Mouse (Mus musculus) heart, postnatal 10 days (tissue): ENCODE results near the gene Ganab. TPM values are rescaled to one million over a fixed set of nuclear protein-coding genes. Genes with fewer than 3 reads are reported as not detected.

ENCODE experiments used
- DNase-seq, 2 experiments: peaks; one replicate each; pipeline ENCODE4 v3.0.0; 2021
- intact Hi-C: fragments of 180-260 bp; cut with DNase I; formaldehyde crosslinking; loops from one replicate; pipeline ENCODE4 v1.15.1; 2025
- total RNA-seq, 2 experiments: library from RNA; stranded (reverse); gene quantifications; 2 replicates each; pipeline ENCODE4 v1.2.3; 2021

The Ganab gene
- total RNA-seq, 2 experiments from 2014 or later = 69.3 to 74.5 TPM

DNA sequence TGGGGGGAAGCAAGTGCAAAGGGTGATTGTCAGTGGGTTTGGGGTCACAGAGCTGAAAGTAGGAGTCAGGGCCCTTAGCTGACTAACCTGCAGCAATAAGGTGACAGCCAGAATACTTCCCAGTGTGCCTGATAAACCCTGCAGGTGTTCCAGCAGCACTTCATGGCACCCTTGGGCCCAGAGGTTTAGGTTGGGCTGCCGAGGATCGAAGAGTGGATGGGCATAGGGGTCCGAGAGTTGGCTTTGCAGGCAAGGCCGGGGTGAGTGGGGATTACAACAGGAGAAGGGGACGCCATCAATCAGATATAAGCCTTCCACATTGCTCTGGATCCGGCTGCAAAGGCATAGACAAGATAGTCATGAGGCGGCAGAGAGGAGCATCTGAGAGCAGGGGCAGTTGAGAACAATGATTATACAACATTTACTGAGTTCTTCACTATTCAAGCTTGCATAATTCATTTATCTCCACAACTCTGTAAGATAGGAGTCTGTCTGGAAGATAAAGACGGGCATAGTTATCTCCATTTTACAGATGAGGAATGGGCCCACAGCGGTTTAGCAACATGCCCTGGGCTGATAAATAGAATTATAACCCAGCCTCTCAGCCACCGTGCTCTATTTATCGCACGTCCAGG is 30.1 kb downstream of the Ganab start:
- intact Hi-C loops = no loop called here
- no peak for DNase-seq

DNA sequence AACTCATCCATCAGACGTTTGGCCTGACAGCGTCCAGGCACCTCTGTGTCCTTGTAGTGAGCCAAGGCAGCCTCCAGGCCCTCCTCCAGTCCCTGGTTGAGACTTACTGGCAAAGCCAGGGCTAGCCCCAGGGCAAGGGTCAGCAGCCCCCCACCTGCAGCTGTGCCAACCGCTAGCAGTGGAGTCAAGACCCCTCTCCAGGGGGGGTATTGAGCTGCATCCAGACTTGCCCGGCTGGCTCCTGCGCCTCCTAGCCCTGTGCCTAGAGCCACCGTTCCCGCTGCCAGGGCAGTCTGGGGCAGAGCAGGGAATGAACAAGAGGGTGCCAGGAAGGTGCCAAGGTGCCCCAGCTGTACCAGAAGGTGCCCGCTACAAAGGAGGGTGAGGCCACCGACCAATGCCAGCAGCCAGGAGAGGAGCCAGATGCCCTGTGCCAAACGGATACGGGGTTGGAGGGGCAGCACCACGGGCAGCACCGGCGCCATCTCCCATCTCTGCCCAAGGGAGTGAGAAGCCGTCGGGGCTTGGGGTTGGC is 30.9 kb downstream of the Ganab start:
- no peak for DNase-seq

DNA sequence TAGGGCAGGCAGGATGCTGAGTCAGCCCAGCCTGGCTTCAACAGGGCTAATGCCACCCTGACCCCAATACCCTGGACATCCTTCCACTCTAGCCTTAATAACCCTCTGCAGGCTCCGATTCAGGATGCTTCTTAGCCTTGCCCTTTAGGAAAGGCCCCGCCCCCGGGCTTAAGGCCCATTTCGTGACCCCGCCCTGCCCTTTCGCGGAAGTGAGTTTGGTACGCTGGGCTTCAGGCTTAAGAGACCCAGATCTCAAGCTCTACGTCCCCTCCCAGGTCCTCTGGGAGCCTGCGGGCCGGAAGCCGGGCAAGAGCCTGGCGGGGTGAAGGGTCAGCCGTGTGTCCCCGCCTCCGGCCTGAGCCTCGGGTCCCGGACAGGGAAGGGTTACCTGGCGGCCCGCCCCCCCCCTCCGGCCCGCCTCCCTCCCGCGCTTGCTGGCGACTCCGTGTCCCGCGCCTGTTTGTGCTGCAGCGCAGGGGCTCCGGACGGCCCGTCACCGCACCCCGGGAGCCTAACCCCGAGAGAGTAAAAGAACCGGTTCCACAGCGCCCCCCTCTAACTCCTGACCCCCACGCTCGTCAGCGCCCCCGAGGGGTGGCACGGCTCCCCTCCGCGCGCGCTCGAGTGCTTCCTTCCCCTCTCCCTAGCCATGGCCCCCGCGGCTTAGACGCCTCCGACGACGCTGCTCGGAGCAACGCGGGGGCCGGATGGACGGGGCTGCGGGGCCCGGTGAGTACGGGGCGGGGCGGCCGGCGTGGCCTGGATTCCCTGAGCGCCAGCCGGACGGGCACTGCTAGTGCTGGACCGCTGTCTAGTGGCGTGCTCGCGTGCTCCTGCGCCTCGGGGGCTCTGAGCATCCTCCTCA is 31.6 kb downstream of the Ganab start, which contains the start of the genes Rom1 and Eml3:
Gene Rom1, minus strand, starts transcription at position 133 of the 865 bp plus-strand sequence.
Gene Eml3, plus strand, starts transcription at position 329 of the 865 bp plus-strand sequence.
- peak; percentile 94 to 95 for DNase-seq
- intact Hi-C loops = no loop called here

More for the DNA sequence above, 30.9 kb downstream of the Ganab start:
- intact Hi-C loops = no loop called here

DNA sequence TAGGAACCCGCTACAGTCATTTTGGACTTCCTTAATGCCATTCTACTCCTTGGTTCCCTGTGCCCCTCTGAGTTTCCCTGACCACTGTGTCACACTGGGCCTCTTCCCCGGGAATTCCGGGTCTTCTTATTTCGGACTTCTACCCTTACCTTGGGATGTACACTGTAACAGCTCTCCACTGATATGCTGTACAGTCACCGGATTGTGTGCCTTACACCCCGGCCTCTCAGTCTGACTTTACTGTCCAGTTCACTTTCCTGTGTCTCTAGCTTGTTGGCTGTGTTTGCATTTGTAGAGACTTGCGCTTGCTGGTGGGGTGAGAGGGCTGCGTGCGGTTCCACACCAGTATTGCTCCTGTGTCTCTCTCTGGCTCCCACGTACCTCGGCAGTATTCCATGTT is 32.2 kb downstream of the Ganab start:
- DNase-seq = no peak
- intact Hi-C loops = no loop called here

DNA sequence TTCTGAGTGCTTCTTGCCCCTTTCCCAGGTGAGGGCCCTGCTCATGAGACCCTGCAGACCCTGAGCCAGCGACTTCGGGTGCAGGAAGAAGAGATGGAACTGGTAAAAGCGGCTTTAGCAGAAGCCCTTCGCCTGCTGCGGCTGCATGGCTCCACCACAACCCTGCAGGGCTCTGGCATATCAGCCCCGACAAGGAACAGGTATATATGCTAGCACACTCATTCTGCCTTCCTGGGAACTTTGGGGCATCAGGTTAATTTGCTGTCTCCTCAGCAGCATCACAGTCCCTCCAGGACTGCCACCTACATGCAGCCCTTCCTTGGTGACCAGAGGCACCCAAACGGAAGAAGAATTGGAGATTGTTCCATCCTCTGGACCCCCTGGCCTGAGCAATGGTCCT is 32.9 kb downstream of the Ganab start:
- DNase-seq = no peak
- intact Hi-C loops = no loop called here

DNA sequence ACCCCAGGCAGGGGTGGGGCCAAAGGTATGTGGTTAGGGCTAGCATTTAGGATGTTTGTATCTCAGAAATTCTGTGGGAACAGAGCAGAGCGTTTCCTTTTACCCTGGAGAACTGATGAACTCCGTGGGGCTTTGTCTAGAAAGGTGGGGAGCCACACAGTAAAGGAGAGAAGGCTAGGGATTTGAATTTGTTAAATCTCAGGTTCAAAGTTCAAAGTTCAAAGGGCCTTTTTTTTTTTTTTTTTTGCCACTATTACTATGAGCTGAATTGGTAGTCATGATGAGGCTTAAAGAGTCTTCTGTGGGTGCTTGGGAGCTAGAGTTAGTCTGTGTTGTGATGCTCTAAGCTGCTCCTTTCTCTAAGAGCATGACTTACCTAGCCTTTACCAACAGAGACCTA is 38.9 kb downstream of the Ganab start:
- intact Hi-C loops = no loop called here
- no peak for DNase-seq

DNA sequence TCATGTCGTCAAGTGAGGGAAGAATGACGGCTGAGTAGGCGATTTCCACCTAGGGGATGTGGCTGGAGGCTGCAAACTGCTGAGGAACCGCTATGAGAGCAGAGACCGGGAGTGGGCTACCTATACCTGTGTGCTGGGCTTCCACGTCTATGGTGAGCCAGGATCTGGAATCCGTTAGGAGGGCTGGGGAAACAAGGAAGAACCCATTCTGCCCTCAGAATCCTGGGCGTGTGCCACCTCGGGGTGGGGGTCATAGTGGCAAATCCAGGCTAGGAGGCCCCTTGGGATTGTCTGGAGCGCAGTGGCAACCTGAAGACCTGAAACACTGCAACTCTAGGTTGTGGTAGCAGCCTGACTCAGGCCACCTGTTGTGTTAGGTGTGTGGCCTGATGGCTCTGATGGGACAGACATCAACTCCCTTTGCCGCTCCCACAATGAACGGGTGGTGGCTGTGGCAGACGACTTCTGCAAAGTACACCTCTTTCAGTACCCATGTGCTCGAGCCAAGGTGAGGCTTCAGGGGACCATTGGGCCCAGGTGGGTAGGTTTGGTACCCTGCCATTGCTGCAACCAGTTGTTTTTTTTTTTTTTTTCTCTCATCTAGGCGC is 42.8 kb downstream of the Ganab start:
- DNase-seq = no peak
- intact Hi-C loops = no loop called here

DNA sequence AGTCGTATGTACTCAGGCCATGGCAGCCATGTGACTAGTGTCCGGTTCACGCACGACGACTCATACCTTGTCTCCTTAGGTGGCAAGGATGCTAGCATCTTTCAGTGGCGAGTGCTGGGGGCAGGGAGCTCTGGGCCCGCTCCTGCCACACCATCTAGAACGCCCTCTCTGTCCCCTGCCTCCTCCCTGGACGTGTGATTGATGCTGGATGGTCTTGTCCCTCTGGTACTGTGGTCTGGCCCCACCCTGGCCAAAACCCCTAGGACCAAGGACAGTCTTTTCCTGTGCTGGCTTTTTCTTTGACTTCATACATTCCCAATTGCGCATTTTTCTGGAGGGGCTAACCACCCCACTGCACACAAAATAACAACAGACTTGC is 43.3 kb downstream of the Ganab start:
- DNase-seq = no peak
- intact Hi-C loops = no loop called here

DNA sequence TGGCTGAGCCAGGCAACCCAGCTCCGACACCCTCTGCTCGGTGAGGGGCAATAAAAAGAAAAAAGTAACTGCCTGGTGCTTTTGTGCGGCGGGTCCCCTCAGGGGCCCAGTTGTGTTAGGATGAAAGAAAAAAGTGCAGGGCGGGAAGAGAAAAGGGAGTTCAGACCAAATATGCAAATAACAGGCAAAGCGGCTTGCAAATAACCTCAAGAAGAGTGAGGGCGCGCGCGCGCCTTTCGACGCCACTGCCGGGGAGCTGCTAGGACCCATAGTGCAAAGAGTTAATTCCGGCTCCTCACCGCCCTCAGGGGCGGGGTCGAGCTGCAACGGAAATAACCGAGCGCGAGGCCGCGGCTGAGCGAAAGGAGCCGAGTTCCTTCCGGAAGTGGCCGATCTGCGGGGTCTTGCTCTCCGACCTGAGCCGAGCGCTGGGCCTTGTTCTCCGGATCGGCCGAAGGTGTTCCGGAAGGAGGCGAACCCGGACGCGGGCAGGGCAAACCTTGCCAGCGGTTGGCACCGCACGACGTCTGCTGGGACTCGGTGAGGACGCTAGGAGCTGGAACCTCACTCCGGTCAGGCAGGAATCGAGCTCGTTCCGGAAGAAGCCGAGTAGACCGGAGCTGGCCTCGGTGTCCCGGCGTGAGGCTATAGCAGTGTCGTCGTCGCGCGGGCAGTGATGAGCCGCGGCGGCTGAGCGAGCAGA is 43.8 kb downstream of the Ganab start, which contains the start of gene Mta2:
Gene Mta2, plus strand, starts transcription at position 361 of the 703 bp plus-strand sequence.
- DNase-seq = peak; percentile 98 to 99
- intact Hi-C loops = no loop called here

DNA sequence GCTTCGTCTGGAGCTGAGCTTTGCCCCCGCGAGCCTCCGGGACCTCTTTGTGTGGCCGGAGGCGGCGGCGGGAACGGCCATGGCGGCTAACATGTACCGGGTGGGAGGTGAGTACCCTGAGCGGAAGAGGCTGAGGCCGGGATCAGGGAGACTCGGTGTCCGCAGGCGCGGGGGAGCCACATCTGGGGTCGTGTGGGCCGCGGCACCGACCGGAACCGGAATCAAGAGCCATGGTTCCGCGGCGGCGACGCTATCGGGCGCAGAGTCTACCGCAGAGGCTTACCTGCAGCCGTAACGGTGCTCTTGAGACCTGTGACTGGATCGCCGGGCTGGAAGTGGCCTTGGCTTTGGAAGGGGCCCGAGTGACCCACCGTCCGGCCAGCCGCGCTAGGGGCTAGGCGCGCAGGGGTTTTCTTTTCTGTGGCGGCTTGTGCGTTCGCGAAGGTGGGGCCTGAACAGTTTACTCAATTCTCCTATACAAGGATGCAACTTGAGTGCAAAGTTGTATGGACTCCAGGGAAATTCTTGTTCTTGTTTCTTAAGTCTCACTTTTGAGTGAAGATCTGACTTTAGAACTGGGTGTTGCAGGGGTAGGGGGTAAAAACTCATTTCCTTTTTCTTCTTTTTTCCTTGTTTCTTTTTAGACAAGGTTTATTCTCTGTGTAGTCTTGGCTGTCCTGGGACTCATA is 44.5 kb downstream of the Ganab start:
- DNase-seq = no peak
- intact Hi-C loops = no loop called here

DNA sequence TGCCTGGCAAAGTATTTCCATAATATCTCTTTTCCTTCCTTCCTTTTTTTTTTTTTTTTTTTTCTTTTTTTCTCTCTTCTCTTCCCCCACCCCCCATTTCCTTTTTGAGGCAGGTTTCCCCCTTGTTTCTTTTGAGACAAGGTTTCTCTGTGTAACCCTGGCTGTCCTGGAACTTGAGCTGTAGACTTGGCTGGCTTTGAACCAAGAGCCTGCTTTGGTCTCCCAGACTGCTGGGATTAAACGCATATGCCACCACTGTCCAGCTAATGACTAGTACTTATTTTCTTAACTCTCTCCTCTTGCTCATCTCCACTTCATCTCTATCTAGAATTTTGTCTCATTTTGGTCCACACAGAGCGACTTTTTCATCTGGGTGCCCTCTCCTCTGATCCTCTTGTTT is 45.2 kb downstream of the Ganab start:
- DNase-seq = no peak
- intact Hi-C loops = no loop called here

DNA sequence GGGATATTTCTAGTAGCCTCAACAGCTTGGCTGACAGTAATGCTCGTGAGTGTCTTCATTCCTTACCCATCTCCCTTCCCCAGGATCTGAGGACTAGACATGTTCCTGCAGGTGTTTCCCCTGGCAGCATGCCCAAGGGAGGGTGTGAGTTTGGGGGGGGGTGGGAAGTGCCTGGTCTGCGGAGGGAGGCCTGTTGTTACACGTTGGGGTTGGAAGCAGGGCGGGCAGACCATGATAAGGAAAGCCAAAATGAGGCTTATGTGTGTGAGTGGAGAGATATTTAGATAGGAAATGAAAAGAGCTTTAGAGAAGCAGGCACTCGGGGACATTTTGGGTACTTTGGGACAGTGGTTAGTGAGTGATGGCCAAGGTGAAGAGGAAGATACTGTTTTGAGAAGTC is 46.2 kb downstream of the Ganab start:
- intact Hi-C loops = no loop called here
- DNase-seq = no peak

DNA sequence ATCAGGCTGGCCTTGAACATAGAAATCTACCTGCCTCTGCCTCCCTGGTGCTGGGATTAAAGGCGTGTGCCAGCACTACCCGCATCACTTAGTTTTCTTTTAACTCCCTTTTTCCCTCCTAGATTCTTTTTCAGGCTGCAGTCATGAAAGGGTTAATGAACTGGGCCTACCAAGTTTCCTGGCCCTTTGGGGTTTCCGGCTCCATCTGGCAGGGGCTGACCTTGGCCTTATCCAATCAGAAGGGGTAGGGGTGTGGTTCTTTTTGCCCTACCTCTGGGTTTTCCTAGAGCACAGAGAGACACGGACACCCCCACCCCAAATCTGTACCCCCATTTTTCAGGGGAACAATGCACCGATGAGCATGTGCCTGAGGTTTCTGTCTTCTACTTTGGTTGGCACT is 46.9 kb downstream of the Ganab start:
- intact Hi-C loops = no loop called here
- DNase-seq = peak; percentile 82 to 90

DNA sequence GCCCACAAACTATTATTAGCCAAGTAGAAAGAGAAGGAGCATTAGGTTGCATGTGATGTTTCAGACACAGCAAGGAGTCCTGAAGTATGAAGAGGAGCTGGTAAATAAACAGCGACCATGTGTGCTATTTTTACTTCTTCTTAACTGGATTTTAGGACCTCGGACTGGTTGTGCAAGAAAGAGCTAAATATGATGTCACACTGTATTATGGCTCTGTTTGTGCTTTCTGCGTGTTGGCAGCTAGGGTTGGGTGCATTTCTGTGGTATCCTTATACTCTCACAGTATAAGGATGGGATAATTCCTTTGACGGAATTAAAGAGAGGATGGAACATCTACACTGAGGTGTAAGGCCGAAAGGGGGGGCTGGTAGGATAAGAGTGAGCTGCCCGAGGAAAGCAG is 47.4 kb downstream of the Ganab start:
- no peak for DNase-seq
- intact Hi-C loops = no loop called here

DNA sequence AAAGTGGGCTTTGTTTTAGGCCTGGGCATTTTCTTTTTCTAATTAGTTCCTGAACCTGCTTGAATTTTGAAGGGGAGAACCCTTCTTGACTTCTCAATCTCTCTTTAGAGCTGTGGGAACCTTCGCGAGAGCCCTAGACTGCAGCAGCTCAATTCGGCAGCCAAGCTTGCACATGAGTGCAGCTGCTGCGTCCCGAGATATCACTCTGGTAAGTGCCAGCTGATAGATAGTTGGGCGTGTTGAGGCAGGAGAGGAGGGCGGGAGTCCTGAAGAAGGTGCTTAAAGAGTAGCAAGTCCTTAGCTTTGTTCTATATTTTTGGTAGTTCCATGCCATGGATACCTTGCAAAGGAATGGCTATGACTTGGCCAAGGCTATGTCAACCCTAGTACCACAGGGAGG is 49.1 kb downstream of the Ganab start:
- no peak for DNase-seq
- intact Hi-C loops = no loop called here

DNA sequence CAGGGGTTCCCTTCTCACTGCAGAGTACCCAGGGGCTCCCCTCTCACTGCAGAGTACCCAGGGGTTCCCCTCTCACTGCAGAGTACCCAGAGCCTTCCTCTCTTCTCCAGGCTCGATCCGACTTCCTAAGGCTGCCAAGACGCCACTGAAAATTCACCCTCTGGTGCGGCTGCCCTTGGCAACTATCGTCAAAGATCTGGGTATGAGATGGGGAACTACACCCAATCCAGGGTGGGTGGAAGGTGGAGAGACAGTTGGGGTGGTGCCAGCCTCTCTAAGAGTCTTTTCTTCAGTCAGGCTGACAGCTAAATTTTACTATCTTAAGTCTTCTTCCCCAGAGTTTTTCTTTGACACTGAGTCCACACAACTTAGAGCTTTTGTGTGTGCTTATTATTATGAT is 52.3 kb downstream of the Ganab start:
- intact Hi-C loops = no loop called here

DNA sequence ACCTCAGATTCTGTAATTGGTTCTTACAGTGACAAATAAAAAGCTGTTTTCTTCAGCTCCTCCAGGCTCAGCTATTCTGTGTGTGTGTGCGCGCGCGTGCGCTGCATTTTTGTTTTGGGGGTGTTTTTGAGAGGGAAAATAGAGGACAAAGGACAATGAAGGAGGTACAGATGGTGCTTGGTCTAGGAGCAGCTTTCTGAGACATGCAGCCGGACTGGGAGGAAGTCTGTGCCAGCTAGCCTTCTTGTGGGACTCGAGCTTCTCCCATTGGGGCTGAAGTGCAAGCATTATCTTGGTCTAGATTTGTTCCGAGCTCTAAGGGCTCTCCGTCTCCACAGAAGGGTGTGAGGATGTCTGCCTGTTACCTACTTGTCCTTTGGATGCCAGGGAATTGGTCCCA is 54.4 kb downstream of the Ganab start:
- intact Hi-C loops = no loop called here
- no peak for DNase-seq

More for the DNA sequence above, 52.3 kb downstream of the Ganab start:
- no peak for DNase-seq

DNA sequence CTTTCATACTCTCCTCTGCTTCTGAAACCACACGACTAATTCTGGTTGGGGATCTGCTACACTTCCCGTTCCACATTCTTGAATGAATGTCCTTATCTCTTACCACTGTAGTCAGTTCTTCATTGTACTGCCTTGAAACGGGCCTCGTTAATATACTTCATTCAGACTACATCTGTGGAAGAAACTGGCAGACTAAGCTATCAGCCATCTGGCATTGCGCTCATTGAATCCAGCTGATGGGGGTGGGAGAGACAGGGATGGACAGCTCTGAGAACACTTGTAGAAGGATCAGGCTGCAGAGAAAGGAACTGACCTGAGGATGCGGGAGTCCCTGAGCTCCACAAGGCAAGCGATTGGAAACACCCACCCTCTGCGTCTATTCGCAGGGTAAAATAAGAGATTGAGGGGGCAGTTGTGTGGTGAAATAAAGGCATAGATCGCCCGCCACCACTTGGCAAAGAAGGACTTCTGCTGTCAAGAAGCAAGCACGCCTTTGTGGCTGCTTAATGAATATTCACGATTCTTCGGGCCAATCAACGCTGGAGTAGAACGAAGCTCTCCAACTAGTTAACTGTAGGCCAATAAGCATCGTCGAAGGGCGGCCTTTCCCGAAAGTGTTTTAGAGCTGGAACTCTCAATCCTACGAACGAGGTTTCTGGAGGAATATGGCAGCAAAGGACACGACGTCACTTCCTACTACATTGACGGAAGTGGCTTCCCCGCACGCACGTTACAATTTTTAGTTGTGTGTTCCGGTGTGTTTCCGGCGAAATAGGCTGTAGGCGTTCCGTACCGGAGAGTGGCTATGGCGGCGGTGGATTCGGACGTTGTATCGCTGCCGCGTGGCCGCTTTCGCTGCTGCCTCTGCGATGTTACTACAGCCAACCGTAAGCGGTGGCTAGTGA is 55.5 kb downstream of the Ganab start, which contains the start of gene Tut1:
Gene Tut1, plus strand, starts transcription at position 713 of the 905 bp plus-strand sequence.
- peak; percentile 96 to 97 for DNase-seq
- intact Hi-C loops = no loop called here

DNA sequence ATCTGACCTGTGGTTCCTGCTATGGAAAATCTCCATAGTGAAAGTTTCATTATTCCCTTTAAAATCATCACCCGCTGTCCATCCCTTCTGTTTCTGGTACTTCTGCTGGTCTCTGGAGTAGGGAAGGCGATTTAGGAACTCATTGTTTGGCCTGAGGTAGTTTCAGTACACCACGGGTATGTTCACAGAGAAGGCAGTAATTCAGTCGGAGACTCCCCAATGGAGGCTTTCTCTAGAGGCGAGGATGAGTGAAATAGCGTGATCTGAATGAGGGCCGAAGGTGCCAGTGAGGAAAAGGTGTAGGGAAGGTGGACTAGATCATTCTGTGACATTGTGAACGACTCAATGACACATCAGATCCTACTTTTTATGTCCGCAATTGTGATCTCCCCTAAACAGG is 56.3 kb downstream of the Ganab start:
- intact Hi-C loops = no loop called here
- DNase-seq = no peak
